Mouse (Mus musculus) CH12F3 (cell line): Measurements from ENCODE around the gene Vps37b.
"Not testable (repeated sequence)": the region's sequence is repeated elsewhere in the genome, so short reads cannot be mapped to it uniquely, and the experiment has no call there.

ENCODE experiments used
- in situ Hi-C: fragments of 300-500 bp; cut with MboI; formaldehyde crosslinking; loops from 2 replicates; pipeline ENCODE4 v1.14.3; 2020; ENCODE audit warnings: low sequenced_read_pairs

Vps37b gene

DNA sequence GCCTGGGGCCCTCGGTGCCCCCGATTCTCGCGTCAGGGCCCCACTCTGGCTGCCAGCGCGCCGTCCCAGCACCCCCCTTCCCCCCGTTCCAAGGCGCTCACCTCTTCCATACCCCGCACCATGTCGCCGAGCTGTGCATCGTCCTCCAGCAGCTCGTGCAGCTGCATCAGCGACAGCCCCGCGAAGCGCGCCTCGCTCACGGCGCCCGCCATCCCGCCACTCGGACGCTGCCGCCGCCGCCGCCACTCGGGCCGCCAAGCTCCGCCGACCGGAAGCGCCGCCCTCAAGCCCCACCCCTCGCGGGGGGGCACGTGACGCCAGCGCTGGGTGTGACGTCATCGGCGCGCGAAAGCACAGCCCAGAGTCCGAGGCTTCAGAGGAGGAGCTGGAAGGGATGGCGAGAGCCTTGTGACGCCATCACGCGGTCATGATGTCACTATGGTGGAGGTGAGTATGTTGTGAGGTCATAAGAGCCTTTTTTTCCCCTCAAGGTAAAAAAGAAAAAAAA, at the start of gene Vps37b:
Gene Vps37b, minus strand, starts transcription at position 270 of the 508 bp plus-strand sequence.
- in situ Hi-C loops = no loop called here

DNA sequence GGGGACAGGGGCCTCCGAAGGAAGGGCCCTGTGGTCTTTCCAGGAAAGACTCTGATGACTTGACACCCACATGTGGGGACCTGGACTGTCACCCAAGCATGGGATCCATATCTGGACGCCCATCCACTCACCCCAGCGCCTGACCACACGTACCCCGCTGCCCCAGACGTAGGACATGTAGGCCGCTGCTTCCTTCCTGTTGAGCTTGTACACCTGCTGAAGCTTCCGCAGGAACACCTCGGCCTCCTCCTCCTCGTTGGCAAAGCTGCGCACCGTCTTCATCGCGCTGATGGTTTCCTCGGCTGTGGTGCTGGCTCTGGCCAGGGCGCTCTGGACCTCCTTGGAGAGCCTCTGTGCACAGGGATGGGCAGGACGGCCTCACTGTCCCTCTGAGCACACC, 47.8 kb upstream of the Vps37b start:
- in situ Hi-C loops = loop anchor here (5.0 to 25.0 kb wide), 2 partner anchors 78 to 268 kb away; no protein-coding TSS in a partner anchor

DNA sequence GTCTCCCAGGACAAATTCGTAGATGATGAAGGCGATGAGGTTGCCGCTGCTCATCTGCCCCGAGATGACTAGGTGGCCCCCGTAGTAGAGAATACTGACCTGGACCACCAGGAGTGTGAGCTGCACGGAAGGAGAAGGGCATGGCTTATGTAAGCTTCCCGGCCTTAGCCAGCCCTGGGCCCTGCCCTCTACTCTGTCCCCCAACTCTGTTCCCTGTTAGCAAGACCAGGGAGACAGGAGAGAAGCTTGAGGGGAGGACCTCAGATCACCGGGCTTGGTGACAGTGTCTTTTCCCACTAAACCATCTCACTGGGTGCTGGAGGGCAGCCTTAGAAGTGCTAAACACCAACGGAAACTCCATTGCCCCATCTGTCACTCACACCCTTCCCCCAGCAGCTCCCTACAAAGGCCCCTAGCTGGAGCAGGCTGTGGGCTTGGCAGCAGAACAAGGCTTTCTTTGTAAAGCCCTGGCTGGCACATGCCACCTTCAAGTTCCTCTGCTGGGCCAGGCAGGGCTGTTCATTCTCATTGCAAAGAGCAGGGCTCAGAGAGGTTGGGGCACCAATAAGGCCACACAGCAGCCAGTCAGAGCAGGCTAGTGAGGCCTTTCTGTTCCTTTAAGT, 46.8 kb upstream of the Vps37b start:
- in situ Hi-C loops = loop anchor here (25.0 kb wide), 1 partner anchor 267 kb away; no protein-coding TSS in a partner anchor

GRCm38 (mm10) chr5:124077856-124078460, 45.9 kb upstream of the Vps37b start:
- in situ Hi-C loops = loop anchor here (25.0 kb wide), 1 partner anchor 266 kb away; no protein-coding TSS in a partner anchor

GRCm38 (mm10) chr5:124077241-124077640, 45.2 kb upstream of the Vps37b start:
- in situ Hi-C loops = loop anchor here (25.0 kb wide), 1 partner anchor 265 kb away; no protein-coding TSS in a partner anchor

DNA sequence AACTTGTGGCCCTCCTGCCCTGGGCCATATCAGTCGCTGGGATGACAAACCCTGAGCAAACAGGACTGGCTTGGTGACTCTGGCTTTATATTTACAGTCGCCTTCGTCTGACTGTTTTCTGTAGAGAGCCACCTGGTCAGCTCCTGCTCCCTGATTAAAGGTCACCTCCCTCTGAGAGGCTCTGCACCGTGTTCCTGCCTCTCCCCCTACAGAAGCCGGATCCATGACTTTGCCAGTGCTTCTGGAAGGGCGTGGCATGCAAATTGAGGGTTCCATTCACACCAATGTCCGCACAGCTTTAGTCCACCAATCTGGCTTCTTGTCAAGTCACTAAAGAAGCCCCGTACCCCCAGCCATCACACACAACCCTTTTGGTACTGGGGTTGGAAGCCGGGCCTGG, 44.5 kb upstream of the Vps37b start:
- in situ Hi-C loops = loop anchor here (25.0 kb wide), 1 partner anchor 264 kb away; no protein-coding TSS in a partner anchor

- in situ Hi-C loops = loop anchor here (25.0 kb wide), 1 partner anchor 263 kb away; no protein-coding TSS in a partner anchor
Observed at GRCm38 (mm10) chr5:124075716-124076115, 43.6 kb upstream of the Vps37b start.

DNA sequence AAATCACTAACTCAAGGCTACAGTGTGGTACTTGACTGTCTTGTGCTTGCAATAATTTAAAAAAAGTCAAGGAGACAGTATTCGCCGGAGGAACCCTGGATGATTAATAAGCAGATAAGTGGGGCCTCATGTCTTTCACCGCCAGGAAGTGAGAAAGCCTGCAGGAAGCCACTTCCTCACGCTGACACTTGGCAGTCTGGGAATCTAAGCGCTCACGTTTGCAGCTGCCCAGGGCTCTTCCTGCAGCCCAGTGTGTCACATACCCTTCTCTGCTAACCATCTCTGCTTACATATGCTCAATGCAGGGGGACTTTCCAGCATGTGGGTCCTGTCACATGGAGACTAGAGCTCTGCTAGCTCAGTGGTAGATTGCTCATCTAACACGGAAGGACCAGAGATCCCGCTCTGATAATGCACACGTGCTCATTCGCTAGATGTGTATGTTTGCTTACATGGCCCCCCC, 42.8 kb upstream of the Vps37b start:
- in situ Hi-C loops = loop anchor here (25.0 kb wide), 1 partner anchor 263 kb away; no protein-coding TSS in a partner anchor

DNA sequence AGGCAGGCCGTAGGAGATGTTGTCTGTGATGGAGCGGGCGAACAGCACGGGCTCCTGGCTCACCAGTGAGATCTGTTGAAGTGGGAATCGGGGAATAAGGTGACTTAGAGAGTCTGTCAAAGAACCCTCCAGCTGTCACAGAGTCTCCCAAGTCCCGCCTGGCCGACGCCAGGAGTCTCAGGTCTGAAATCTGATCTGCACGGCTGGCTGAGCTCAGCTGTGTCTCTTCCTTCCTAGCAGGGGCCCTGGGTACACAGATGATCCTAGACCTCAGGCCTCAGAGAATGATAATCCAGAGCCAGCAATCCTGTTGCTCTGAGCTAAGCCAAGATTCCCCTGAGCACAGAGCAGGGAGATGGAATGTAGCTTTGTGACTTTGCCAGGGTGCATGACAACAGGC, 41.6 kb upstream of the Vps37b start:
- in situ Hi-C loops = no loop called here

DNA sequence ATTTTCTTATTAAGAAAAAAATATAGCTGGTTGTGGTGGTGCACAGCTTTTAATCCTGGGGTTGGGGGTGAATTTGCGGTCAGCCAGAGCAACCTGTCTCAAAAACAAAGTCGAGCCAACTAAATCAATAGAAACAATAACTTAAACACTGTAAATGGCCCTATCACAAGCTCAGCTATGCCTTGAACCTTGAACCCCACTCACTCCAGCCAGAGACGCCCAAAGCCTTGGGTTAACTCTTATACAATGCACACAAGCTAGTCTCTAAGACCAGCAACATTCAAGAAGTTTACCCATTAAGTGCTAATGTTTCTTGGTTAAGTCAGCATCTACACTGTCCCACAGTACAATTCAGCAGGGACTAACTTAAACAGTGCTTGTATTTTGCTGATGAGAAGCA, 37.6 kb upstream of the Vps37b start:
- in situ Hi-C loops = no loop called here

- in situ Hi-C loops = no loop called here
Observed at GRCm38 (mm10) chr5:124062037-124062824, 30.2 kb upstream of the Vps37b start.

DNA sequence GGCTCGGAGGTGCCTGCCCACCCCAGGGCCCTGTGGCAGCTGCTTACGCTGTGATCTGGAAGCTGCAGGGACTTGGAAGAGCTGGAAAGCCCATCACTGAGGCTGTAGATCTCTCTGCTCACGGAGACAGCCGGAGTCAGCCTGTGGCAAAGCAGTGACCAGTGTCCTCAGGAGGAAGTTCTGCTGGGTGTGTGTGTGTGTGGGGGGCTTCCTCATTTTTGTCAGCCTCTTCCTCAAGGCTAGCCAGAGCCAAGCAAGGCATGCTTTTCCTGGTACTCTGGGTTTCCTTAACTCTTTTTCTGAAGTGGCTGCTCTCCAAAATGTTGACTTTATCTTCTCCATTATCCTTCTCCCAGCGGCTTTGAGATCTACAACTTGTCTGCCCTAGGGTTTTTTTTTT, 27.6 kb upstream of the Vps37b start:
- in situ Hi-C loops = no loop called here

DNA sequence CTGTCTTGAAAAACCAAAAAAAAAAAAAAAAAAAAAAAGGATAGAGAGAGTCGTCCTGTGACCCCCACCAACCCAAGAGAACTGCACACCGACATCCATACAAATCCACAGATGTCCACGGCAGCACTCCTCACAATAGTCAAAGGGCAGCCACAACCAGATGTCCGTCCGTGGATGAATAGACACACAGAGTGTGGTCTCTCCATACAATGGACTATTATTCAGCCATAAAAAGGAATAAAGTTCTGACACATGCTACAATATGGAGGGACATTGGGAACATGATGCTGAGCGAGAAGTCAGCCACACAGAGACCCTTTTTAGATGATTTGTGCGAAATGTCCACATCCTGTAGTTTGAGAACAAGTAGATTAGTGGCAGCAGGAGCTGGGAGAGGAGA, 26.7 kb upstream of the Vps37b start:
- in situ Hi-C loops = no loop called here

DNA sequence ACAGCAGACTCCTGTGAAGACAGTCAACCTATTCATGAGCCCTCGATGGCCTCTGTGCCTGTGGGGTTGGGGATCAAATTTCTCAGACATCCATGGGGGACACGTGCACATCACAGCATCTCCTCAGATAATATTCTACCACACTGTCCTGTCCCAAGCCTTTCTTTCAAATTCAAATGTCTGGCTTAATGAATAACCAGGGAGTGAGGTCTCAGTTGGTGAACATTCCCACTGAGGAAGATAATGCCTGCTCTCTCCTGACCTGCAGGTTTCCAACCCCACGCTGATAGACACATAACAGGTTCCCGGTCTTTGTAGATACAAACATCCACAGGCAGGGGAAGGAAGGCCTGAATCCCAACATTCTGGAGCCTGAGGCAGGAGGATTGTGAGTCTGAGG, 24.9 kb upstream of the Vps37b start:
- in situ Hi-C loops = no loop called here

GRCm38 (mm10) chr5:124056219-124056618, 24.1 kb upstream of the Vps37b start:
- in situ Hi-C loops = no loop called here

DNA sequence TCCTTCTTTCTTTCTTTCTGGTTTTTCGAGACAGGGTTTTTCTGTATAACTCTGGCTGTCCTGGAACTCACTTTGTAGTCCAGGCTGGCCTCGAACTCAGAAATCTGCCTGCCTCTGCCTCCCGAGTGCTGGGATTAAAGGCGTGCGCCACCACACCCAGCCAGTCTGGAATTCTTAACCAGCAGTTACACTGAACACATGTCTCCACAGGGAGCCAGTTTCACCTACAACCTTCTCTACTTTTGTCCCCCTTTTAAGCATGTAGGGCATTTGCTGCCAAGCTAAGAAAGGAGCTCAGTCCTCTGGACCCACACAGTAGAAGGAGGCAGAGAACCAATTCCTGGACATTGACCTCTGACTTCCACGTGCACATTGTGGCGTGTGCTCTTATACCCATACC, 20.6 kb upstream of the Vps37b start:
- in situ Hi-C loops = not testable (repeated sequence)

DNA sequence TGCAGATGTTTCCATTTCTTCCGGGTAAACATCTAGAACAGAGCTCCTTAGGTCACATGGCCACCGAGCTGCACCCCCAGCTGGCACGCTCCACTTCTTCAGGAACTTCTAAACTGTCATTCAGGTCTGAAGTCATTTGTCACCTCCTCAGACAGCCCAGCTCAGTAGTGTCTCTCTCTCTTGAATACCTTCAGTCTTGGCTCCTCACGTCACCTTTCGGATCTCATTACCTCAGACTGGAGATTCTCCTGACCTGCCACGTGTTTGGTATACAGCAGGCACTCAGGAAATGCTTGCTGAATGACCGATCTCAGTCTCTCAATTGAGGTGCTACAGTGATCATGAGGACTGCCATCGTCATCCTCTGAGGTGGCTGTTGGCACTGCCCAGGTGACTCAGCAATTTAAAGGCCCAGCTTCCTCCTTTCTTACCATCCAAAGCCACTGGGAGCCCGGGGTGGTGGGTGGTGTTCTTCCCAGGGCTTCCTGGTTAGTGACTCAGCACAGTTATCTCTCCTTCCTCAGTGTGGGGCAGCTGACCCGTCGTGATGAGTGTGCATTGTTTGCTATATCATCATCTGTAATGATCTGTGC, 19.9 kb upstream of the Vps37b start:
- in situ Hi-C loops = no loop called here

DNA sequence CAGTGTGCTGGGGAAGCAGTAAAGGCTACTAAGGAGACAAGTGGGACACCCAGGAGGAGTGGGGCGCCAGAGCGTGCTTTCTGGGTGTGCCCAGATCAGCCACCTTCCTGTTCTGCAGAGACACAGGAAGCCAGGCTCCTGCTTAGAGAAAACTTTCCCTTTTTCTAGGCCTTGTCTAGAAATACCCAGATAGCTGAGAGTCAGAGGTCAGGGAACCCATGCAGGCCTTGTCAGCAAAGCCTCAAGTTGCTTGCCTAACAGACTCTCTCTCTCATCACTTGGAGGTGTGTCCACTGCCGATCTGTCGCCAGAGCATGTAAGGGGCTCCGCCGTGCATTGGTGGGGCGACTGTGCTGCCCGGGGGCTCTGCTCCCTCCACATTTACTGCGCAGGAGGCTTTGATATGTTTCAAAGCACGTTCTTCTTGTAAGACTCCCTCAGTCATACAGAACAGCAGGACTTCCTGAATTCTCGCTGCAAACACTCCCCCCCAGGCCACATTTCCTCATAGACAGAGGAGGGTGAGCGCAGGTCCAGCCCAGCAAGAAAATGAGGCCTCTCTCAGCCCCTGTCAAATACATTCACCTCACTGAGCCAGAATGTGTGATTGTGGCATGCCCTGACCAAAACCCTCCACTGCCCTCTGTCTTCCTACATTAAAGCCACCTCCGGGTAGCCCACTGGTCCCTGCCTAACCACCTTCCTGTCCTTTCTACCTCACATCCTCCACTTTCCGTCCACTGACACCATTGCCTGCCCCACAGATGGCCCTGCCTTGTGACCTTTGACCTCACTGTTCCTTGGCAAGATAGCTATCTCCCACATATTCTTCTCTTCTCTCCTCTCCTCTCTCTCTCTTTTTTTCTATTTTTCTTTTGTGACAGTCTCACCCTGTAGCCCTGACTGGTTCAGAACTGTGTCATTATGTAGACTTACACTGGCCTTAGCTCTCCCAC, 18.3 kb upstream of the Vps37b start:
- in situ Hi-C loops = no loop called here

GRCm38 (mm10) chr5:124049249-124050045, 17.4 kb upstream of the Vps37b start:
- in situ Hi-C loops = no loop called here
